Mouse (Mus musculus) ovary, postnatal 14 days (tissue): ENCODE measurements around the gene Braf.

Experiments
- DNase-seq: peaks from one replicate; pipeline ENCODE4 v3.0.0; 2022; ENCODE audit warnings: low spot score

Gene Braf

GRCm38 (mm10) chr6:39606862-39607261 lies 118.4 kb downstream of the Braf start:
- no peak for DNase-seq

- DNase-seq = no peak
Observed at GRCm38 (mm10) chr6:39606056-39606455, 119.2 kb downstream of the Braf start.

GRCm38 (mm10) chr6:39604565-39604964 lies 120.7 kb downstream of the Braf start:
- no peak for DNase-seq

GRCm38 (mm10) chr6:39601828-39602227 lies 123.4 kb downstream of the Braf start:
- DNase-seq = no peak

GRCm38 (mm10) chr6:39600851-39601250 lies 124.4 kb downstream of the Braf start:
- no peak for DNase-seq

- DNase-seq = peak; percentile 90
Observed at GRCm38 (mm10) chr6:39592401-39593214, 132.7 kb downstream of the Braf start, which contains the start of gene Ndufb2. Gene Ndufb2 (plus strand): TSS chr6:39592574.

- no peak for DNase-seq
Observed at GRCm38 (mm10) chr6:39591481-39591880, 133.8 kb downstream of the Braf start.

GRCm38 (mm10) chr6:39585517-39585916 lies 139.7 kb downstream of the Braf start, which contains the start of gene Gm42420:
Gene Gm42420 (plus strand): TSS chr6:39585753.
- no peak for DNase-seq

- no peak for DNase-seq
Observed at GRCm38 (mm10) chr6:39581087-39581784, 144.0 kb downstream of the Braf start.

- no peak for DNase-seq
Observed at GRCm38 (mm10) chr6:39580558-39580957, 144.7 kb downstream of the Braf start.

- no peak for DNase-seq
Observed at GRCm38 (mm10) chr6:39579552-39579951, 145.7 kb downstream of the Braf start.

- no peak for DNase-seq
Observed at GRCm38 (mm10) chr6:39574951-39575350, 150.3 kb downstream of the Braf start.

- no peak for DNase-seq
Observed at GRCm38 (mm10) chr6:39574555-39574869, 150.8 kb downstream of the Braf start.

GRCm38 (mm10) chr6:39573791-39574554 lies 151.3 kb downstream of the Braf start, which contains the start of gene Adck2:
Gene Adck2 (plus strand): TSS chr6:39573873.
- DNase-seq = peak; percentile 47

GRCm38 (mm10) chr6:39570426-39570825 lies 154.8 kb downstream of the Braf start:
- DNase-seq = no peak

- DNase-seq = no peak
Observed at GRCm38 (mm10) chr6:39567528-39567927, 157.7 kb downstream of the Braf start.

GRCm38 (mm10) chr6:39562166-39563015 lies 162.9 kb downstream of the Braf start:
- peak; percentile 69 for DNase-seq

GRCm38 (mm10) chr6:39559276-39559939 lies 165.9 kb downstream of the Braf start:
- no peak for DNase-seq

- DNase-seq = peak; percentile 74
Observed at GRCm38 (mm10) chr6:39557723-39558261, 167.5 kb downstream of the Braf start, which contains the start of gene Dennd2a. Gene Dennd2a (minus strand): TSS chr6:39557867.

- peak; percentile 46 for DNase-seq
Observed at GRCm38 (mm10) chr6:39556900-39557659, 168.2 kb downstream of the Braf start.
